Mouse (Mus musculus): ENCODE data around the gene Gm20388. TPM values are rescaled to one million over a fixed set of nuclear protein-coding genes. Genes with fewer than 3 reads are reported as not detected.
"Not testable (repeated sequence)": the region's sequence is repeated elsewhere in the genome, so short reads cannot be mapped to it uniquely, and the experiment has no call there.

The Gm20388 gene
- total RNA-seq, 2 experiments from 2014 or later, result 18.6 TPM; not detected in 1

GRCm38 (mm10) chr8:123051458-123051857 is 3140.8 kb downstream of the Gm20388 start:
- intact Hi-C loops (cut with DNase I), result no loop called here
- DNase-seq (ENCODE audit: low spot score in 2 of 2), result no peak

- intact Hi-C loops (cut with DNase I), result loop anchor here (10.0 kb wide), 1 partner anchor 448 kb away; the partner anchor contains the start of genes Galns and Trappc2l
- no peak for DNase-seq (ENCODE audit: low spot score in 2 of 2)
These were observed 3152.1 kb downstream of the Gm20388 start, which contains the start of gene Spg7 for GRCm38 (mm10) chr8:123062721-123063120. Gene Spg7 (plus strand): TSS chr8:123062942.

- no peak for DNase-seq (ENCODE audit: low spot score in 2 of 2)
- intact Hi-C loops (cut with DNase I), result loop anchor here (2.0 to 10.0 kb wide), 2 partner anchors 39 to 449 kb away; partner anchors contain the start of genes Galns, Rpl13 and Trappc2l
These were observed 3153.4 kb downstream of the Gm20388 start for GRCm38 (mm10) chr8:123064072-123064471.

GRCm38 (mm10) chr8:123064809-123065213 is 3154.2 kb downstream of the Gm20388 start:
- DNase-seq (ENCODE audit: low spot score in 2 of 2), result no peak
- intact Hi-C loops (cut with DNase I), result loop anchor here (1.0 to 10.0 kb wide), 4 partner anchors 23 to 450 kb away; partner anchors contain the start of genes Ankrd11, Galns, Rpl13 and Trappc2l

DNA sequence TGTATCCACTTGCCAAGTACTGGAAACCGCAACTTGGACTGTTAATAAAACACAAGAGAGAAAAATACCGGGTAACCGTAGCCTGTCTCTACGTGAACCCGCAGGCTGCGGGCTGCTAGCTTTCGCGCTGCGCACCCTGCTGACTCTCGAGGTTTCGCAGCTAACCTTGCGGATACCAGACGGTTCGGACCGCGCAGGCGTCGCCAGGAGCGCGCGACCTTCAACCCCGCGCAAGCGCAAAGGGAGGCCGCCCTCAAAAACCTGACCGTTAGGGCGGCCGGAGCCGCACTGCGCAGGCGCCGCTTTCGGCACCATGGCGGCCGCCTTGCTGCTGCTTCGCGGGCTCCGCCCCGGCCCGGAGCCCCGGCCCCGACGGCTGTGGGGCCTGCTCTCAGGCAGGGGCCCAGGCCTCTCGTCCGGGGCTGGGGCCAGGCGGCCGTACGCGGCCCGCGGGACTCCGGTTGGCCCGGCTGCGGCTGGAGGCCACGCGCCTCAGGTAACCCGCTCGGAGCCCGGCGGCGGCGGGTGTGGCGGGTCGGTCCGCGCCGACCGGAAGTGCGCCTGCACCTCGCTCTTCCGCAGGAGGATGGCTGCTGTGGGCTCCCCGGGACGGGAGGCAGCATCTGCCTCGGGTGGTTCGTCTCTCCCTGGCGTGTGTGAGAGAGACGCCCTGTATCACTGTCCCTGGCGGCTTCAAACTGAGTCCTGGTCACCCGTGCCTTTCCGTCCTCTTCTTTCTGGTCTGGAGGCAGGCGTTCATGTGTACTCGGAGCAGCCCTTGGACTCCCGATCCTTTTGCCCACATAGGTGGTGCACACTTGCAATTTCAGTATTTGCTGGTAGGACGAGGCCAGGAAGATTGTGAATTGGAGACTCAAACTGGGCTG is 3154.8 kb downstream of the Gm20388 start:
- intact Hi-C loops (cut with DNase I), result loop anchor here (1.0 to 10.0 kb wide), 4 partner anchors 23 to 451 kb away; partner anchors contain the start of genes Ankrd11, Galns, Rpl13 and Trappc2l
- DNase-seq (ENCODE audit: low spot score in 2 of 2), result peak; percentile 97

- intact Hi-C loops (cut with DNase I), result loop anchor here (10.0 kb wide), 1 partner anchor 451 kb away; the partner anchor contains the start of genes Galns and Trappc2l
- no peak for DNase-seq (ENCODE audit: low spot score in 2 of 2)
These were observed 3155.6 kb downstream of the Gm20388 start for GRCm38 (mm10) chr8:123066101-123066683.

- DNase-seq (ENCODE audit: low spot score in 2 of 2), result no peak
- intact Hi-C loops (cut with DNase I), result no loop called here
These were observed 3160.5 kb downstream of the Gm20388 start for GRCm38 (mm10) chr8:123071176-123071575.

- no peak for DNase-seq (ENCODE audit: low spot score in 2 of 2)
- intact Hi-C loops (cut with DNase I), result no loop called here
These were observed 3166.6 kb downstream of the Gm20388 start for GRCm38 (mm10) chr8:123077213-123077612.

GRCm38 (mm10) chr8:123082993-123083392 is 3172.4 kb downstream of the Gm20388 start:
- intact Hi-C loops (cut with DNase I), result no loop called here
- no peak for DNase-seq (ENCODE audit: low spot score in 2 of 2)

DNA sequence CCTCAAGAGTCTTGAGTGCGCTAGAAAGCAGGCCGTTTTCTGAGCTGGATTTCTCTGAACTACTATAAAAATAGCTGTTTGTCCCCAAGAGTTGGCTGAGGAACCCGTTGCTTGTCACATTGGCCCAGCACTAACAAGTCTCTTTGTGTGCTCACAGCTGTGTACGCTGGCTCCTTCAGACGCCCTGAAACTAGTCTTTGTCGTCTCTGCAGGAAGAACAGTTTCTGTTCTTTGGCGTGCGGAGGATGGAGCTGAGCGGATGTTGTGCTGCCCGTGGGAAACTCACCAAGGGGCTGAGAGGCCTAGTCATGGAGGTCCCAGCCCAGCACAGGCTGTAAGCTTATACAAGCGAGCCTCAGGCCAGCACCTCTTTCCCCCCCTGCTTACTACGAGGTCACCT is 3173.0 kb downstream of the Gm20388 start:
- peak; percentile 39 to 69 for DNase-seq (ENCODE audit: low spot score in 2 of 2)
- intact Hi-C loops (cut with DNase I), result no loop called here

DNA sequence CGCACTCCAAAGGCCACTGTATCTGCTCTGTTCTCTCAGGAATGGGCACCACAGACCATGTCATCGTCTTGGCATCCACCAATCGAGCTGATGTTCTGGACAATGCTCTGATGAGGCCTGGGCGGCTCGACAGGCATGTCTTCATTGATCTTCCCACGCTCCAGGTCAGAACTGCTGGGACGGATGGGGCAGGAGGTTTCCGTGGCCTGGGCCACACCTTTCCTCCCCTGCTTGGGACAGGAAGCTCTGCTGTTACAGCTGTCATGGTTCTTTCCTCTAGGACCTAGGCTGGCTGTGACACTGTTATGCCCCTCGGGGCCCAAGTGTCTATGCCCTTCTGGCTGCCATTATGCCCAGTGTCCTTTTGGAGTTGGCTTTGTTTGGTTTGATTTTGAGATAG is 3176.6 kb downstream of the Gm20388 start:
- no peak for DNase-seq (ENCODE audit: low spot score in 2 of 2)
- intact Hi-C loops (cut with DNase I), result no loop called here

- peak in 1 of 2 experiments; percentile 43 for DNase-seq (ENCODE audit: low spot score in 2 of 2)
- intact Hi-C loops (cut with DNase I), result no loop called here
These were observed 3186.6 kb downstream of the Gm20388 start for GRCm38 (mm10) chr8:123097216-123097615.

DNA sequence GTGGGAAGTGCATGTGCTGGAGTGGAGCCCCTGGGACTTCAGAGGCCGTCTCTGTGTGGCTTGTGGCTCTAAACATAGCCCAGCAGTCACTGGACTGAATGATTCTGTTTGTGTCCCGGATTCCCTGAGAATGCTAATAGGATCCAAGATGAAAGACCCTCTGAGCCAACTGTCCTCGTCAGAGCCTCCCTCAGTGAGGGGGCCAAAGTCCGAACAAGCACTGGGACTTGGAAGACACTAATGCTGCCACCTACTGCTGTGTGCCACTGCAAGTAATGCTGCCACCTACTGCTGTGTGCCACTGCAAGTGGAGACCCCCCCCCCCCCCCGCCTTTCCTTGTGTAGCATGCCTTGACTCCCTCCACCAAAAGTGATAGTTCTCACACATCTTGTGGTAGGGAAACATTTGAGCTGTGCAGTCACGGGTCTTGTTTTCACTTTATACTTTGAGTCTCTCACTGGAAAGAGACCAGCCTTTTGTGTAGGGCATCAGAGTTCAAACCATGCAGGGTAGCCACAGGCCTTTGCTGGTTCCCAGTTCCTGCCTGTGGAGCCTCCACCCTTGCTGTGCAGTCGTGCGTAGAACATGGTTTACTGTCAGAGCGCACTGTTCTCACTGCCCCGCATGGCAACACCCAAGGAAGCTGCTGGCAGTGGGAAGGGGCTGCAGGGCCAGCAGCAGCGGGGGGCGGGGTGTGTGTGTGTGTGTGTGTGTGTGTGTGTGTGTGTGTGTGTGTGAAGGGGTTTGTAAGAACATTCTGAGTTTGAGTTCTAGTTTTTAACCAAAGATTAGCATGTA is 3187.3 kb downstream of the Gm20388 start:
- intact Hi-C loops (cut with DNase I), result no loop called here
- peak in 1 of 2 experiments; percentile 57 for DNase-seq (ENCODE audit: low spot score in 2 of 2)

DNA sequence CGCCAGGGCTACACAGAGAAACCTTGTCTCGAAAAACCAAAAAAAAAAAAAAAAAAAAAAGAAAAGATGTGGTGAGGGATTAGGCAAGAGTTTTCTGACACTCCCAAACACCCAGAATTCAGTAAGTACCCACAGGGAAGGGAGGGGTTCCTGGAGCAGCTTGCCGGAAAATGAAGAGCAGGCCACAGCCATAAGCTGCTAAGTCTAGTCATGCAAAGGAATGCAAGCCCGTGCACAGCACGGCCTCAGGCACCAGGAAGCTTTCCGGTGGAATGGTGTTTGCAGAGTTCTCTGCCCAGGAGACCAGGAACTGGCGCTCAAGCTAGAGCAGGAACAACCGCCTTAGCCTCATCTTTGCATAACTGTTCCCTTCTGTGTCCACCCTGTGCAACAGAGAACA is 3189.6 kb downstream of the Gm20388 start:
- DNase-seq (ENCODE audit: low spot score in 2 of 2), result no peak
- intact Hi-C loops (cut with DNase I), result no loop called here

DNA sequence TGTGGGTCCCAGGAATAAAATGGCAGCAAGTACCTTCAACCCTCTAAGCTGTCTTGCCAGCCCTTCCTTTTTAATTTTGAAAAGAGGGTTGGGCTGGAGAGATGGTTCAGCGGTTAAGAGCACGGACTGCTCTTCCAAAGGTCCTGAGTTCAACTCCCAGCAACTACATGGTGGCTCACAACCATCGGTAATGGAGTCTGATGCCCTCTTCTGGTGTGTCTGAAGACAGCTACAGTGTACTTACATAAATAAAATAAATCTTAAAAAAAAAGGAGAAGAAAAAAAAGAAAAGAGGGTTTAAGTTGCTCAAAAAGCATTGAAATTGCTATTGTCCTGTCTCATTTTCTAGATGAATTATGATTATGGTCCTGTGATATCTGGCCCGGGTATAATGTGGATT is 3190.6 kb downstream of the Gm20388 start:
- no peak for DNase-seq (ENCODE audit: low spot score in 2 of 2)
- intact Hi-C loops (cut with DNase I), result no loop called here

DNA sequence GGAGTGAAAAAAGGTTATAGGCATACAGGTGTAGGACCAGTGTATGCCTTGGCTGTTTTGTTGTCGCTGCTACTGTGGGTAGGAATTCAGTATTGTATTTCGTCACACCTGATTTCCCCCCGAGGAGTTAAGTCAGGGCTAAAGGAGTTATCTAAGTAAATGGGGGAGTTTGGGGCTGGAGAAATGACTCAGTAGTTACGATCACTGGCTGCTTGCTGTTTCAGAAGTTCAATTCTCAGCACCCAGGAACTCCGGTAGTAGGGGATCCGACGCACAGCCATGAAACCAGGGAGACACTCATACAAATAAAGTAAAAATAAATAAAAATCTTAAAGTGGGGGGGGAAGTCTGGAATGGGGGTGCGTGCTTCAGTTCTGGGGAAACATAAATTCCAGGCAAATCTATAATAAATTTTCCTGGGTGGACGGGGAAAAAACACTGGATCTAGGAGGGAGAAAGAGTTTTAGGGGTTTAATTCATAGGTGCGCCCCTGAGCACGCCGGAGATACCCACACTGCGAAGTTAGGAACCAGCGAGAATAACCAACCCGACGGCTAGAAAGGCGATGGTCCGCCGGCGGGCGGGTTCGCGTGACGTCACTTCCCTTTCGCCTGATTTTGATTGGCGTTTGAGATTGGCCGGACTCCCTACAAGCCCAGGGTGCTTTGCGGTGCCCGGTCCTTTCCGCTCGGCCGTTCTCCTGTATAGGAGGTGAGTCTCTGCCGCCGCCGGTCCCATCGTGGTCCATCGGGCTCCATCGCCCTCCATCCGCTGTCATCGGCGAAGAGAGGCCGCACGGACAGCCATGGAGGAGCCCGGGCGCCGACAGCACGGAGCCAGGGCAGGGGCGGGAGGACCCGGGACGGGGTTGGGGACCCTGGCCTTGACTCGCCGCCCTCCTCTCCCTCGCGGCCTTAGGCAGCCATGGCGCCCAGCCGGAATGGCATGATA is 3191.4 kb downstream of the Gm20388 start, which contains the start of gene Rpl13:
TSS of gene Rpl13 (plus strand) at position 616 of the 951 bp plus-strand sequence.
- DNase-seq (ENCODE audit: low spot score in 2 of 2), result peak; percentile 98 to 99
- intact Hi-C loops (cut with DNase I), result loop anchor here (2.0 kb wide), 3 partner anchors 37 to 195 kb away; partner anchors contain the start of gene Ankrd11

DNA sequence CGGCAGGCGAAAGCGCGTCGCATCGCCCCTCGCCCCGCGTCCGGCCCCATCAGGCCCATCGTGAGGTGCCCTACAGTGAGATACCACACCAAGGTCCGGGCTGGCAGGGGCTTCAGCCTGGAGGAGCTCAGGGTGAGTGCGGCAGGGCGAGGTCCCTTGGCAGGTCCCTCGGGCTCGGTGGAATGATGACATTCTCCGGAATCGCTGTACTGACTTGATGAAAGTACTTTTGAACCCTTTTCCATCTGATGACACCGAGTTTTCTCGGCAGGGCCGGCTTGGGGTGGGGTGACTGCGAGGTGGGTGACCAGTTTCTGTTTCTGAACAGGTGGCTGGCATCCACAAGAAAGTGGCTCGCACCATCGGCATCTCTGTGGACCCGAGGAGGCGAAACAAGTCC is 3192.2 kb downstream of the Gm20388 start:
- intact Hi-C loops (cut with DNase I), result loop anchor here (2.0 kb wide), 3 partner anchors 38 to 196 kb away; partner anchors contain the start of gene Ankrd11
- DNase-seq (ENCODE audit: low spot score in 2 of 2), result not testable (repeated sequence)

DNA sequence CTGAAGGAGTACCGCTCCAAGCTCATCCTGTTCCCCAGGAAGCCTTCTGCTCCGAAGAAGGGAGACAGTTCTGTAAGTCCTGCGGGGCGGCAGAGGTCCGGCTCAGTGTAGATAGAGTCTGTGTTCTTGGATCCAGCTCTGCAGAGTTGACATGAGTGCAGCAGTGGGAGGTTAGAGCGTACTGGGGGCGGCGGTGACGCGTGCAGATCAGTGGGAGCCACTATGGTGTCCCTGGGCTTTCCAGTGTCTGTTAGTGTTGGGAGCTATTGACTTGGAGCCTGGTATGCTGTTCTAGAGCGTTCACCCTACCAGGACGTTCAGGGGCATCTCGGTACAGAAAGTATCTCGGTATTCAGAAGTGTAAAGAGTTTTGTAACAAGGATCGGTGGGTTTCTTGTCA is 3192.6 kb downstream of the Gm20388 start:
- intact Hi-C loops (cut with DNase I), result loop anchor here (2.0 kb wide), 3 partner anchors 38 to 196 kb away; partner anchors contain the start of gene Ankrd11

More for the DNA sequence above, 3192.6 kb downstream of the Gm20388 start:
- no peak for DNase-seq (ENCODE audit: low spot score in 2 of 2)
